Mouse (Mus musculus) kidney, adult 11 months (tissue): ENCODE data around the gene Tmppe.

Source experiments
- DNase-seq: peaks from one replicate; pipeline ENCODE4 v3.0.0; 2022

The Tmppe gene

DNA sequence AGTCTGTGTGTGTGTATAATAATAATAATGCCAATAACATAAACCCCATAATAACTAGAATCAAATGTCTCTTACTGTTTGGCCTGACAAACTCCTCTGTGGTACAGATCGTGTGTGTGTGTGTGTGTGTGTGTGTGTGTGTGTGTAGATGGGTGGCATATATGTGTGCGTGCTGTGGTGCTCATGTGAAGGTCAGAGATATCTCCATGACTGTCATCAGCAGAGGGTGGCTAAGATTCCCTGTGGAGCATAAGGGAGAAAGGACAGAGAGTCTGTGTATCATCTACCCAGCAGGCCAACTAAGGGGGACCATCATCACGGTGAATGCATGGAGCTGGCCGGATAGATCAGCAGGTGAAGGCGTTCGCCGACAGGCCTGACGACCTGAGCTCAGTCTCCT is 46.0 kb downstream of the Tmppe start:
- no peak for DNase-seq

DNA sequence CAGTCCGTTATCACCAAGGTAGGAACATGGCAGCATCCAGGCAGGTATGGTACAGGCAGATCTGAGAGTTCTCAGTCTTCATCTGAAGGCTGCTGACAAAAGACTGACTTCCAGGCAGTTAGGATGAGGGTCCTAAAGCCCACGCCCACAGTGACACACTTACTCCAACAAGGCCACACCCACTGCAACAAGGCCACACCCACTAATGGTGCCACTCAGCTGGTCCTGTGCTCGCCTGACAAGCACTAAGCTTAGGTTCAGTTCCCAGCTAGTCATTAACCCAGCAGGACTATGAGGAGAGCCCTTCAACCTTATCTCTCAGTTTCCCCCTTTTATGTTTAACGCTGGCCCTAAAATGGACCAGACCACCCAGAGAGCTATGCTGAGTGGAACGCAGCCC is 47.8 kb downstream of the Tmppe start:
- DNase-seq = no peak

DNA sequence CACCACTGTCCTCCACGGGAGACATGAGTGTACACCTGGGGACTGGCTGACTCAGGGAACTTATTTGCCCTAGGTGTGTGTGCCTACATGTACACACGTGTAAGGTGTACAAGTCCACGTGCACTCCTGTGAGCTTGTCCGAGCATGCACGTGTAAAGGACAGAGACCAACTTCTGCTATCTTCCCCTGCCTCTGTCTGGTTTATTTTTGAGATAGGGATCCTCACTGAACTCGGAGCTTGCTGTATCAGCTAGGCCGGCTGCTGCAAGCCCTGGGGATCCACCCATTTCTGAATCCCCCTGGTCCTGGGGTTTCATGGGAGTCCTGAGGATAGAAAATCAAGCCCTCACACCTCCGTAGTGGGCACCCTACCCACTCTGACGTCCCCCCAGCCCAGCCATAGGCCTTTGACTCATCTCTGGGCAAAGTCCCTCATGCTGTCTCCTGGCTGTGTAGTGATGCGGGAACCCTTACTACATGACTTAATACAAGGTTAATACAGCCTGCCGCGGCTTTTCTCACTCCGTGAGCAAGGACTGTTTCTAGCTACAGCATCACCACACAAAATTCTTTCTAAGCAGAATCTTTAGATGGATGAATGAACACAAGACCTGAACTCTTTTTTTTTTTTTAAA is 48.3 kb downstream of the Tmppe start:
- no peak for DNase-seq

- DNase-seq = no peak
Measured at GRCm38 (mm10) chr9:114451615-114452014, 50.7 kb downstream of the Tmppe start.

DNA sequence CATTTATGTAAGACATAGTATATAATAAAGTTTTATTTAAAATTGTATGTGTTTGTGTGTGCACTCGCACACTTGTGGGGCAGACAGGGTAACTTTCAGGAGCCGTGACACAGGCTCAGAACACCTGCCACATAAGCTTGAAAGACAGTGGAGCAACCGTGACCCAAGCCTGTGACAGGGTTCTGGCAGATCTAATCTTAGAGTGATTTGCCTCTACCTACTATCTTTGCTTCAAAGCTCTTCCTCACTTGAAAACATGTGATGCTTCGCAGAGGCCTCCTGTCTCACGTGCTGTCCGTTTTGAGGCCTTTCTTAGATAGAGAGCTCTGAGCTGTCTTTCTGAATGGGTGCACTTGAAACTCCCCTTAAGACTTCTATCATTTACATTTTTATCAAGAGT is 51.5 kb downstream of the Tmppe start:
- DNase-seq = no peak

DNA sequence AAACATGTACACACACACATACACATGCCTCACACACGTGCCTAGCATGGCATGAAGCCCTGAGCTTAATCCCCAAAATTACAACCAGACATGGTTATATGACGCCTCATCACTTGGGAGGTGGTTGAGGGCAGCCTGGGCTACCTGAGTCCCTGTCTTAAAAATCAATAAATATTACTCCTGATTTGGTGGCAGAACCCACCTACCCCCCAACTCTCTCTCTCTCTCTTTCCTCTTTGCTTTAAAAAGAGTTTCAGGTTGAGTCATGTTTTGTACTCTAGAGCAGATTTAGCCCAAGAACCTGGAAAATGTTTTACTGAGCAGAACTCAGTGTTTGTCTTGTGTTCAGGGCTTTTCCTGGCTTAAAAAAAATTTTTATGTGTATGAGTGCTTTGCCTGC is 54.5 kb downstream of the Tmppe start:
- DNase-seq = no peak
